Mouse (Mus musculus): ENCODE results near the gene Ppp1r9b. TPM values are rescaled to one million over a fixed set of nuclear protein-coding genes. Genes with fewer than 3 reads are reported as not detected.
"Not testable (repeated sequence)": the region's sequence is repeated elsewhere in the genome, so short reads cannot be mapped to it uniquely, and the experiment has no call there.

Gene Ppp1r9b
- polyA plus RNA-seq, 1 experiment from 2014 or later: 27.1 TPM

DNA sequence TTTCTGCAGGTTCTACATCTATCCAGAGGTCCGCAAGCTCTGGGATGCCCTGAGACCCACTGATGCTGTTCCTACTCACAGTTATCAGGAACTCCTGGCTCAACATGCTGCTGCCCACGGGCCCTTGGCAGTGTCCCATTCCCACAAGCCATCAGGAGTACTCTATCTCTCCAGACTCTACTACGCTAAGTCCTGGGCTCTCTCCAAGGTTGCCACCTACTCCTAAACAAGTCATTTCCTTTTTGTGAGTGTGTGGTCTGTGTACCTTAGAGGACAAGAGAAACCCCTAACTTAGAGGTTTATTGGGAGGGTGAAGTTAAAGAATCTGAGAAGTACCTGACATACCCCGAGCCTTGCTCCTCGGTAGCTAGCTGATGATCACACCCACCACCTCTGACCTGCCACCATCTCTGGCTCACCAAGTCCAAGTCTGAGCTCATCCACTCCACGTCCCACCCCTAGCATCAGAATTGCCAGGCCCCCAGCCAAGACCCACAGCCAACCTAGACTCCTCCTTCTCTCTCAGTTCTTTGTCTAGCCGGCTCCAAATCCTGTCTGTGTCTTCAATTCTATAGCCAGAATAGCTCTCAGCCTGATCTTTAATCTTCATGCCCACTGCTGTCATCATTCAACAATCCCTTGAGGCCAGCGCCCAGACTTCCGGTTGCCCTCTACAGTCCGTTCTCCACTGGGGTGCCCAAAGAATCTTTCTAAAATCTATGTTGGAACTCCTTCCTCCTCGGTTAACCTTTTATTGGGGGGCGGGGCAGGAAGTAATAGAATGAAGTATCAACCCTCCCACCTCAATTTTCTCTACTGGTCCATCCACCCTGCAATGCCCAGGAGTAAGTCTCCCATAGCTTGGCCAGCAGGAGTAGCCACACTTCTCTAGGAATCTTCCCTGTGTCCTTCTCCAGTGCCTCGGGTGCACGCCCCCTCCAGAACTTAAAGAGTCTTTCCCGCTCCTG is 18.1 kb downstream of the Ppp1r9b start:
- peak overlapping the region; percentile 86 for H3K4me3 ChIP-seq (replicated peaks; ENCODE audit: low read length)
- DNase-seq (ENCODE audit: low spot score) (no peak), ATAC-seq (ENCODE audit: low FRiP score) (no peak)
- H3K9ac ChIP-seq: peak overlapping the region; percentile 98
- WGBS: 32% methylated on average over 15 of the region's 15 CpGs
- peaks cover 20% of the 10 kb centered on the region for H3K36me3 ChIP-seq (replicated peaks; ENCODE audit: control insufficient read depth, insufficient read depth)
- no peaks in the 10 kb centered on the region for H3K27me3 ChIP-seq (ENCODE audit: control insufficient read depth, insufficient read depth, low read length)
- H3K4me1 ChIP-seq (replicated peaks; ENCODE audit: control insufficient read depth, insufficient read depth, low read length): peaks cover 55% of the 10 kb centered on the region
- peak overlapping the region; percentile 92 for H3K4me2 ChIP-seq (replicated peaks)
- no peaks in the 10 kb centered on the region for H3K9me3 ChIP-seq (ENCODE audit: control insufficient read depth, low read length)
- H3K27ac ChIP-seq: peak overlapping the region; percentile 98

GRCm38 (mm10) chr11:95009629-95010014 is 18.8 kb downstream of the Ppp1r9b start, which contains the start of gene Samd14:
TSS of gene Samd14 (plus strand) at chr11:95009879.
- ATAC-seq (ENCODE audit: low FRiP score) (peak; percentile 77), DNase-seq (ENCODE audit: low spot score) (peak; percentile 76)
- Histone ChIP-seq H3K36me3 (replicated peaks; ENCODE audit: control insufficient read depth, insufficient read depth) (peaks cover 18% of the 10 kb centered on the region), H3K4me1 (replicated peaks; ENCODE audit: control insufficient read depth, insufficient read depth, low read length) (peaks cover 59% of the 10 kb centered on the region), H3K27me3 (ENCODE audit: control insufficient read depth, insufficient read depth, low read length) (no peaks in the 10 kb centered on the region), H3K4me3 (replicated peaks; ENCODE audit: low read length) (peak within 1 kb of the TSS; percentile 86), H3K4me2 (replicated peaks) (peak within 1 kb of the TSS; percentile 92), H3K9ac (peak within 1 kb of the TSS; percentile 98), H3K27ac (peak within 1 kb of the TSS; percentile 98), H3K9me3 (ENCODE audit: control insufficient read depth, low read length) (no peaks in the 10 kb centered on the region)
- WGBS: under 1% methylated on average over 31 of the region's 32 CpGs

GRCm38 (mm10) chr11:95010141-95010739 is 19.4 kb downstream of the Ppp1r9b start:
- Histone ChIP-seq H3K4me2 (replicated peaks) (peak overlapping the region; percentile 92), H3K27ac (peak overlapping the region; percentile 98), H3K4me1 (replicated peaks; ENCODE audit: control insufficient read depth, insufficient read depth, low read length) (peaks cover 59% of the 10 kb centered on the region), H3K9me3 (ENCODE audit: control insufficient read depth, low read length) (no peaks in the 10 kb centered on the region), H3K36me3 (replicated peaks; ENCODE audit: control insufficient read depth, insufficient read depth) (peaks cover 18% of the 10 kb centered on the region), H3K9ac (peak overlapping the region; percentile 98), H3K4me3 (replicated peaks; ENCODE audit: low read length) (peak overlapping the region; percentile 86), H3K27me3 (ENCODE audit: control insufficient read depth, insufficient read depth, low read length) (no peaks in the 10 kb centered on the region)
- no peak for DNase-seq (ENCODE audit: low spot score)
- peak; percentile 57 for ATAC-seq (ENCODE audit: low FRiP score)
- under 1% methylated on average over 39 of the region's 40 CpGs for WGBS

DNA sequence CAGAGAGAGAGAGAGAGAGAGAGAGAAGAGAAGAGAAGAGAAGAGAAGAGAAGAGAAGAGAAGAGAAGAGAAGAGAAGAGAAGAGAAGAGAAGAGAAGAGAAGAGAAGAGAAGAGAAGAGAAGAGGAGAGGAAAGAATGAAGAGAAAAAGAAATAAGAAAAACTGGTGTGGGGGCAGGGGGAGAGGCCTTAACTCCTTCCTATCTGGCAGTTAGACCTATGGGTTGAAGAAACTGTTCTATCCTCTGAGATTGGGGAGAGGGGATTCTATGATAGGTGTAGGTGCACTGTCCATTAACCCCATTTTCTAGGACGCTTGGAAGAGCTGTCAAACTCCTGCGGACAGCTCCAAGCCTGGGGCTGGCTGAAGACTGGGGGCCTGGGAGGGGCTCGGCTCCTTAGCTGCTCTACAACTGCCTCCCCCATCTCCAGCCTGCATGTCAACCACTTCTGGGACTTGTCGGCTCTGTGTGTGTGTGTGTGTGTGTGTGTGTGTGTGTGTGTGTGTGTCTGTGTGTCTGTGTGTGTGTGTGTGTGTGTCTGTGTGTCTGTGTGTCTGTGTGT is 20.1 kb downstream of the Ppp1r9b start:
- H3K4me1 ChIP-seq (replicated peaks; ENCODE audit: control insufficient read depth, insufficient read depth, low read length): peaks cover 59% of the 10 kb centered on the region
- H3K27me3 ChIP-seq (ENCODE audit: control insufficient read depth, insufficient read depth, low read length); DNase-seq (ENCODE audit: low spot score); ATAC-seq (ENCODE audit: low FRiP score); H3K9me3 ChIP-seq (ENCODE audit: control insufficient read depth, low read length): not testable (repeated sequence)
- H3K36me3 ChIP-seq (replicated peaks; ENCODE audit: control insufficient read depth, insufficient read depth): peaks cover 18% of the 10 kb centered on the region
- peak overlapping the region; percentile 98 for H3K9ac ChIP-seq
- H3K4me2 ChIP-seq (replicated peaks): peak overlapping the region; percentile 92
- H3K27ac ChIP-seq: peak overlapping the region; percentile 98
- H3K4me3 ChIP-seq (replicated peaks; ENCODE audit: low read length): peak overlapping the region; percentile 86
- 3% methylated on average over 4 of the region's 4 CpGs for WGBS

GRCm38 (mm10) chr11:95011416-95011815 is 20.6 kb downstream of the Ppp1r9b start:
- WGBS: 23% methylated on average over 1 of the region's 1 CpGs

GRCm38 (mm10) chr11:95012075-95012474 is 21.2 kb downstream of the Ppp1r9b start:
- Histone ChIP-seq H3K9me3 (ENCODE audit: control insufficient read depth, low read length) (no peaks in the 10 kb centered on the region), H3K27me3 (ENCODE audit: control insufficient read depth, insufficient read depth, low read length) (no peaks in the 10 kb centered on the region), H3K4me2 (replicated peaks) (peak overlapping the region; percentile 92), H3K4me1 (replicated peaks; ENCODE audit: control insufficient read depth, insufficient read depth, low read length) (peaks cover 51% of the 10 kb centered on the region), H3K27ac (no peak overlapping the region; the same call in 1 of the 2 replicates), H3K9ac (peak overlapping the region; percentile 98), H3K36me3 (replicated peaks; ENCODE audit: control insufficient read depth, insufficient read depth) (peaks cover 29% of the 10 kb centered on the region), H3K4me3 (replicated peaks; ENCODE audit: low read length) (peak overlapping the region; percentile 86)
- ATAC-seq (ENCODE audit: low FRiP score): no peak
- WGBS: 53% methylated on average over 3 of the region's 3 CpGs
- DNase-seq (ENCODE audit: low spot score): no peak

More at GRCm38 (mm10) chr11:95011416-95011815, 20.6 kb downstream of the Ppp1r9b start:
- Histone ChIP-seq H3K9me3 (ENCODE audit: control insufficient read depth, low read length) (no peaks in the 10 kb centered on the region), H3K4me2 (replicated peaks) (peak overlapping the region; percentile 92), H3K27ac (peak overlapping the region; percentile 98), H3K4me1 (replicated peaks; ENCODE audit: control insufficient read depth, insufficient read depth, low read length) (peaks cover 56% of the 10 kb centered on the region), H3K4me3 (replicated peaks; ENCODE audit: low read length) (peak overlapping the region; percentile 86), H3K36me3 (replicated peaks; ENCODE audit: control insufficient read depth, insufficient read depth) (peaks cover 22% of the 10 kb centered on the region), H3K27me3 (ENCODE audit: control insufficient read depth, insufficient read depth, low read length) (no peaks in the 10 kb centered on the region), H3K9ac (peak overlapping the region; percentile 98)
- DNase-seq (ENCODE audit: low spot score): no peak
- ATAC-seq (ENCODE audit: low FRiP score): no peak

DNA sequence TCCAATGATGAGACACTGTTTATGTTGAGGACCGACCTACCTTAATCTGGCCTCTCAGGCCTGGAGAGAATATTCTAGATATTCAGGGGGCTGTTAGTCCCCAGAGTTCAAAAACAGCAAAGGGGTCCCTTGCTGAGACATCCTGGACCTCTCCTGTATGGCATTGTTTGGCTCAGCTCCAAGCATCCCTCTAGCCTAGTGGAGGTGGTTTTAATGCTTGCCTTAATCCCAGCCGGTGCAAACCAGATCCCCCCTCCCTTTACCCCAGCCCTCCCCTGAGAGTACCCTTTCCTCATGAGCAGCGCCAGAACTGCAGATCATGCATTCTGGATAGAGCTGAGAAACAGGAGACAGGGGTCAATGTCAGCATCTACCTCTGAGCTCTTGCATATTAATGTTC is 21.7 kb downstream of the Ppp1r9b start:
- Histone ChIP-seq H3K27ac (no peak overlapping the region), H3K27me3 (ENCODE audit: control insufficient read depth, insufficient read depth, low read length) (no peaks in the 10 kb centered on the region), H3K9ac (peak overlapping the region; percentile 98), H3K4me3 (replicated peaks; ENCODE audit: low read length) (peak overlapping the region; percentile 86), H3K9me3 (ENCODE audit: control insufficient read depth, low read length) (no peaks in the 10 kb centered on the region), H3K36me3 (replicated peaks; ENCODE audit: control insufficient read depth, insufficient read depth) (peaks cover 33% of the 10 kb centered on the region), H3K4me1 (replicated peaks; ENCODE audit: control insufficient read depth, insufficient read depth, low read length) (peaks cover 47% of the 10 kb centered on the region), H3K4me2 (replicated peaks) (peak overlapping the region; percentile 92)
- 30% methylated on average over 3 of the region's 3 CpGs for WGBS
- ATAC-seq (ENCODE audit: low FRiP score): no peak
- no peak for DNase-seq (ENCODE audit: low spot score)

- Histone ChIP-seq H3K4me1 (replicated peaks; ENCODE audit: control insufficient read depth, insufficient read depth, low read length) (peaks cover 28% of the 10 kb centered on the region), H3K27me3 (ENCODE audit: control insufficient read depth, insufficient read depth, low read length) (no peaks in the 10 kb centered on the region), H3K27ac (no peak overlapping the region), H3K9ac (no peak overlapping the region), H3K4me2 (replicated peaks) (no peak overlapping the region), H3K4me3 (replicated peaks; ENCODE audit: low read length) (no peak overlapping the region), H3K36me3 (replicated peaks; ENCODE audit: control insufficient read depth, insufficient read depth) (peaks cover 54% of the 10 kb centered on the region), H3K9me3 (ENCODE audit: control insufficient read depth, low read length) (no peaks in the 10 kb centered on the region)
- DNase-seq (ENCODE audit: low spot score) (no peak), ATAC-seq (ENCODE audit: low FRiP score) (no peak)
- WGBS: 74% methylated on average over 3 of the region's 3 CpGs
Measured at GRCm38 (mm10) chr11:95015484-95015883, 24.6 kb downstream of the Ppp1r9b start.

Data from hindbrain, embryonic 14.5 days (tissue).